Mouse (Mus musculus) lung, postnatal 0 days (tissue): ENCODE data around the gene Kdelr3. TPM values are rescaled to one million over a fixed set of nuclear protein-coding genes. Genes with fewer than 3 reads are reported as not detected.

Experiments
- ATAC-seq: fragments of 200-750 bp; cut with Nextera tagmentation; 2 replicates; pipeline ENCODE4 v1.8.0; 2017; ENCODE audit warnings: moderate library complexity
- DNase-seq: peaks from one replicate; pipeline ENCODE4 v3.0.0-alpha.2; 2016; ENCODE audit warnings: low spot score
- H3K27ac ChIP-seq: fragments of 300-500 bp; sonication (generic); 2 replicates; pipeline ENCODE4 v1.5.1; 2014; ENCODE audit warnings: antibody characterized with exemption, mild to moderate bottlenecking, low read length, mixed read lengths
- H3K27me3 ChIP-seq: fragments of 300-500 bp; sonication (generic); replicated peaks from 2 replicates; pipeline ENCODE4 v1.6.1; 2014; ENCODE audit warnings: low read length, mixed read lengths; ENCODE audit not compliant: insufficient read depth
- H3K36me3 ChIP-seq: fragments of 300-500 bp; sonication (generic); 2 replicates; pipeline ENCODE4 v1.6.1; 2014; ENCODE audit warnings: low read length, mixed read lengths; ENCODE audit not compliant: insufficient read depth
- H3K4me1 ChIP-seq: fragments of 300-500 bp; sonication (generic); 2 replicates; pipeline ENCODE4 v1.6.1; 2014; ENCODE audit warnings: antibody characterized with exemption, low read depth, low read length, mixed read lengths; ENCODE audit not compliant: insufficient read depth
- H3K4me2 ChIP-seq: fragments of 300-500 bp; sonication (generic); replicated peaks from 2 replicates; pipeline ENCODE4 v1.6.1; 2014; ENCODE audit warnings: low read depth, mild to moderate bottlenecking, low read length, moderate library complexity, mixed read lengths
- H3K4me3 ChIP-seq: fragments of 300-500 bp; sonication (generic); 2 replicates; pipeline ENCODE4 v1.5.1; 2014; ENCODE audit warnings: low read depth, low read length
- H3K9ac ChIP-seq: fragments of 300-500 bp; sonication (generic); replicated peaks from 2 replicates; pipeline ENCODE4 v1.6.1; 2014; ENCODE audit warnings: low read depth, mild to moderate bottlenecking
- H3K9me3 ChIP-seq: fragments of 300-500 bp; sonication (generic); 2 replicates; pipeline ENCODE4 v1.6.1; 2016; ENCODE audit warnings: low read length, mixed read lengths
- CTCF ChIP-seq: IDR thresholded peaks from 2 replicates; pipeline ENCODE4 v1.5.1; 2016; ENCODE audit warnings: antibody characterized with exemption, mild to moderate bottlenecking
- EP300 ChIP-seq: IDR thresholded peaks from 2 replicates; pipeline ENCODE4 v1.6.1; 2016; ENCODE audit warnings: antibody characterized with exemption, mild to moderate bottlenecking, control low read depth
- WGBS: fragments of 180-500 bp; shearing (Covaris S2); extraction: QIAGEN DNeasy Blood & Tissue Kit; methylation state at CpG from one replicate; pipeline ENCODE4 v1.1.7; 2014; 5-methylcytosine and 5-hydroxymethylcytosine counted together
- microRNA-seq: library from miRNA; unstranded; fragments of <30 nt; microRNA quantifications from one replicate; pipeline ENCODE4, GENCODE M21; 2016
- polyA plus RNA-seq: library from polyadenylated mRNA; unstranded; fragments of >200 nt; fragmentation: Nextera tagmentation; extraction: Ambion mirVana; gene quantifications from 2 replicates; pipeline ENCODE4 v1.2.1, GENCODE M21; 2015

Kdelr3 gene
- polyA plus RNA-seq, 1 experiment from 2014 or later, result 64.5 TPM

DNA sequence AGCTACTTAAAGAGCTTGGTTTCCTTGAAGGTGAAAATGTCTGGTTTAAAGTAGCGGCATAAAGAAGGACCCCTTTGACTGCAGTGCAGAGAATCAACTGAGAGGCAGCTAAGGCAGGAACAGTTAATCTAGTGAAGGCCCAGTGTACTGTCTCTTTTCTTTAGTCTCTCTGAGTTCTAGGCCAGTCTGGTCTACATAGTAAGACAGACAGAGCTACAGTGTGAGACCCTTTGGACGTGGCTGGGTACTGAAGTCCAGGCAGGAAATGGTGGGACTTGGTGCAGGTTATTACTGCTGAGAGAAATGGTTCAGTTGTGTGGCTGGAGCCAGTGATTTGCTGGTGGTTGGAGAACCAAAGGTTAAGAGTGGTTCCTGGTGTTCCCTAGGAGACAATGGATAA, 32.0 kb downstream of the Kdelr3 start:
- TF ChIP-seq CTCF (no peak), EP300 (no peak)
- Histone ChIP-seq H3K27me3 (no peaks in the 10 kb centered on the region), H3K9me3 (no peaks in the 10 kb centered on the region), H3K27ac (no peak overlapping the region), H3K36me3 (0 out of 2 replicates have a peak, but pooled peaks cover 4% of the 10 kb centered on the region), H3K9ac (no peak overlapping the region), H3K4me3 (no peak overlapping the region), H3K4me1 (peaks cover 15% of the 10 kb centered on the region), H3K4me2 (no peak overlapping the region)
- 96% methylated on average over 2 of the region's 2 CpGs for WGBS
- ATAC-seq, result no peak
- no peak for DNase-seq

DNA sequence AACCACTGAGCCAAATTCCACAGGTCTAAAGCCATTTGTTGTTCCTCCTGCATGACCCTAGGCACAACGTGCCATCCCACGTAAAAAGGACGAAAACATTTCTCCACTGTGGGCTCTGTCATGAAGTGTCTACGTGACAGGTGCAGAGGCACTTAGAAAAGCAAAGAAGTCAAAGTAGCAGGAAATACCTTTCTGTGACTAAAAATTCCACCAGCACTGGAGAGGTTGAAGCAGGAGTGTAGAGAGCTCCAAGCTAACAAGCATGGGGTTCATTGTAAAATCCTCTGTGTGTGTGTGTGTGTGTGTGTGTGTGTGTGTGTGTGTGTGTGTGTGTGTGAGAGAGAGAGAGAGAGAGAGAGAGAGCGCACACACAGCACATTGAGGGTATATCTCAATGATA, 36.4 kb downstream of the Kdelr3 start:
- WGBS, result 62% methylated on average over 5 of the region's 5 CpGs
- Histone ChIP-seq H3K27ac (no peak overlapping the region), H3K4me1 (no peaks in the 10 kb centered on the region), H3K9me3 (no peaks in the 10 kb centered on the region), H3K27me3 (no peaks in the 10 kb centered on the region), H3K9ac (no peak overlapping the region), H3K4me3 (no peak overlapping the region), H3K4me2 (no peak overlapping the region), H3K36me3 (no peaks in the 10 kb centered on the region)
- DNase-seq (peak; percentile 67), ATAC-seq (peak; percentile 87)
- TF ChIP-seq EP300, result no peak
- TF ChIP-seq CTCF, result no peak

DNA sequence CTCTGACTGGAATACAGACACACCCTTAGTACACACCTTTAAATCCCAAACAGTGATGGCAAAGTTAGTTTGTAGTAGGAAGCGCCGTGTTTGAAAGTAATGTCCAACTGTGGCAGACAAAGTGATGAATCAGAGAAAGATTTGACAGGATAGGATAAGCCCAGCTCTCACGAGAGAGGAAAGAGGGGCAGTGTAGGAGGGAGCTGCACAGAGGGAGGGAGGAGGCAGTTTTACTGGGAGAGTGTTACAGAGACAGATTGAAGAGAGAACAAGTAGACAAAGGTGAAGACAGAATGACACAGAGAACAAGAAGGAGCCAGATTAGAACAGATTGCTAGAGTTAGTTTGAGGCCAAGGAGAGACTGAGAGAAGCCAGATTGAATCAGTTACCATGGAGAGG, 43.4 kb downstream of the Kdelr3 start:
- no peaks in the 10 kb centered on the region for H3K4me1 ChIP-seq
- no peaks in the 10 kb centered on the region for H3K27me3 ChIP-seq
- 26% methylated on average over 3 of the region's 3 CpGs for WGBS
- H3K36me3 ChIP-seq, result no peaks in the 10 kb centered on the region
- H3K9me3 ChIP-seq, result no peaks in the 10 kb centered on the region
- no peak overlapping the region for H3K27ac ChIP-seq
- no peak for ATAC-seq
- H3K9ac ChIP-seq, result no peak overlapping the region
- DNase-seq, result no peak
- TF ChIP-seq EP300, result no peak
- no peak for TF ChIP-seq CTCF
- no peak overlapping the region for H3K4me3 ChIP-seq
- H3K4me2 ChIP-seq, result no peak overlapping the region

DNA sequence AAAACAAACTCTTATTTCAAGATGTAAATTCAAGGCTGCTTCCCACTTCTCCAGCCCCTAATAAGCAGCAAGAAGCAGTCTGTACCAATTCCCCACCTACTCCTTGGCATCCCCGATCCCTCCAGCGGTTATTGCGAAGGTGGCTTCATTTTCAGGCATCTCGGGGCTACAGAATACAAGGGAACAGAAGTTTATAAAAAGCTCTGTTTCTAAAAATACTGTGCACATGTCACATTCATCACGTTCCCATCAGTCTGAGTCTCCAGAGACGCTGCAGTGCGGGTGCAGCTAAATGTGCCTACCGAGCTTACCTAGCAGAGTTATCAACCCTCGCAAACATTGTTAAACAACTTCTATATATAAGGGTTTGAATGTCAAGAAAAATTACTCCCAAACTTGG, 46.2 kb downstream of the Kdelr3 start:
- no peak overlapping the region for H3K4me2 ChIP-seq
- no peak overlapping the region for H3K4me3 ChIP-seq
- no peak for TF ChIP-seq EP300
- H3K9ac ChIP-seq, result no peak overlapping the region
- no peaks in the 10 kb centered on the region for H3K9me3 ChIP-seq
- WGBS, result 63% methylated on average over 9 of the region's 9 CpGs
- ATAC-seq (no peak), DNase-seq (no peak)
- H3K36me3 ChIP-seq, result no peaks in the 10 kb centered on the region
- no peaks in the 10 kb centered on the region for H3K4me1 ChIP-seq
- no peak overlapping the region for H3K27ac ChIP-seq
- H3K27me3 ChIP-seq, result no peaks in the 10 kb centered on the region

GRCm38 (mm10) chr15:79575543-79576222, 59.5 kb downstream of the Kdelr3 start:
- DNase-seq (no peak), ATAC-seq (no peak)
- 40% methylated on average over 1 of the region's 1 CpGs for WGBS
- Histone ChIP-seq H3K27ac (no peak overlapping the region), H3K9ac (no peak overlapping the region), H3K9me3 (no peaks in the 10 kb centered on the region), H3K4me2 (no peak overlapping the region), H3K4me3 (no peak overlapping the region), H3K27me3 (no peaks in the 10 kb centered on the region), H3K36me3 (no peaks in the 10 kb centered on the region), H3K4me1 (no peaks in the 10 kb centered on the region)
- TF ChIP-seq CTCF (no peak), EP300 (no peak)

- ATAC-seq (no peak), DNase-seq (no peak)
- no peak overlapping the region for H3K27ac ChIP-seq
- no peaks in the 10 kb centered on the region for H3K36me3 ChIP-seq
- WGBS, result 88% methylated on average over 2 of the region's 2 CpGs
- H3K4me1 ChIP-seq, result no peaks in the 10 kb centered on the region
- no peak overlapping the region for H3K4me2 ChIP-seq
- no peaks in the 10 kb centered on the region for H3K27me3 ChIP-seq
- H3K9me3 ChIP-seq, result no peaks in the 10 kb centered on the region
- TF ChIP-seq CTCF, result no peak
- no peak for TF ChIP-seq EP300
- H3K9ac ChIP-seq, result no peak overlapping the region
- no peak overlapping the region for H3K4me3 ChIP-seq
These were observed 60.7 kb downstream of the Kdelr3 start for GRCm38 (mm10) chr15:79576947-79577346.

Small RNAs within 50 kb of the gene (microRNA-seq; reads per million reads assigned to microRNA genes)
- not detected for gene Gm44302

Other genes starting within 250 kb of the Kdelr3 start
- 1.4 and 2.7 TPM in 2 replicates for gene Baiap2l2, start 230.9 kb upstream of the Kdelr3 start, polyA plus RNA-seq
- 11.8 and 13.7 TPM in 2 replicates for gene Pla2g6, start 188.0 kb upstream of the Kdelr3 start, polyA plus RNA-seq
- gene Maff, start 169.8 kb upstream of the Kdelr3 start, polyA plus RNA-seq, result 10.6 and 10.8 TPM in 2 replicates
- 55.3 and 56.7 TPM in 2 replicates for gene Tmem184b, start 112.8 kb upstream of the Kdelr3 start, polyA plus RNA-seq
- gene Csnk1e, start 60.8 kb upstream of the Kdelr3 start, polyA plus RNA-seq, result 67.2 and 72.4 TPM in 2 replicates
- not detected in 2 replicates for gene Kcnj4, start 11.2 kb upstream of the Kdelr3 start, polyA plus RNA-seq
- 28.3 and 39.6 TPM in 2 replicates for gene Ddx17, start 30.3 kb downstream of the Kdelr3 start, polyA plus RNA-seq
- 0.90 and 1.2 TPM in 2 replicates for gene Dmc1, start 88.7 kb downstream of the Kdelr3 start, polyA plus RNA-seq
- 1.2 and 1.3 TPM in 2 replicates for gene Fam227a, start 142.5 kb downstream of the Kdelr3 start, polyA plus RNA-seq
- gene Cby1, start 142.8 kb downstream of the Kdelr3 start, polyA plus RNA-seq, result 43.5 and 45.3 TPM in 2 replicates
- 167 and 168 TPM in 2 replicates for gene Tomm22, start 154.4 kb downstream of the Kdelr3 start, polyA plus RNA-seq
- gene Josd1, start 171.5 kb downstream of the Kdelr3 start, polyA plus RNA-seq, result 12.7 and 13.9 TPM in 2 replicates
- gene Gtpbp1, start 174.4 kb downstream of the Kdelr3 start, polyA plus RNA-seq, result 16.9 and 17.9 TPM in 2 replicates
- 4.5 and 5.1 TPM in 2 replicates for gene Sun2, start 226.1 kb downstream of the Kdelr3 start, polyA plus RNA-seq